Mouse (Mus musculus): Measurements from ENCODE around the gene Krtap1-3.
"Not testable (repeated sequence)": the region's sequence is repeated elsewhere in the genome, so short reads cannot be mapped to it uniquely, and the experiment has no call there.

Krtap1-3 gene

GRCm38 (mm10) chr11:99590981-99591380 is at the start of gene Krtap1-3:
Gene Krtap1-3, minus strand, starts transcription at chr11:99591339.
- DNase-seq: no peak

GRCm38 (mm10) chr11:99640926-99641325 is 49.8 kb upstream of the Krtap1-3 start:
- DNase-seq: no peak

- no peak for DNase-seq
These were observed 45.9 kb upstream of the Krtap1-3 start for GRCm38 (mm10) chr11:99637086-99637485.

- no peak for DNase-seq
These were observed 43.6 kb upstream of the Krtap1-3 start, which contains the start of gene Krtap4-2 for GRCm38 (mm10) chr11:99634653-99635134. Gene Krtap4-2, minus strand, starts transcription at chr11:99635084.

- DNase-seq: no peak
These were observed 42.2 kb upstream of the Krtap1-3 start for GRCm38 (mm10) chr11:99633293-99633692.

GRCm38 (mm10) chr11:99630890-99631289 is 39.8 kb upstream of the Krtap1-3 start:
- DNase-seq: no peak

GRCm38 (mm10) chr11:99628138-99628537 is 37.0 kb upstream of the Krtap1-3 start, which contains the start of gene Krtap4-1:
Gene Krtap4-1, minus strand, starts transcription at chr11:99628238.
- DNase-seq: no peak

GRCm38 (mm10) chr11:99620335-99620734 is 29.2 kb upstream of the Krtap1-3 start, which contains the start of gene Gm11562:
Gene Gm11562, minus strand, starts transcription at chr11:99620435.
- DNase-seq: no peak

GRCm38 (mm10) chr11:99614796-99615363 is 23.7 kb upstream of the Krtap1-3 start, which contains the start of gene Krtap2-4:
Gene Krtap2-4, minus strand, starts transcription at chr11:99614846.
- no peak for DNase-seq

GRCm38 (mm10) chr11:99610089-99610488 is 18.9 kb upstream of the Krtap1-3 start, which contains the start of gene Gm11937:
Gene Gm11937, minus strand, starts transcription at chr11:99610189.
- not testable (repeated sequence) for DNase-seq

- no peak for DNase-seq
These were observed 18.0 kb upstream of the Krtap1-3 start for GRCm38 (mm10) chr11:99609126-99609525.

- DNase-seq: not testable (repeated sequence)
These were observed 12.1 kb upstream of the Krtap1-3 start, which contains the start of gene Gm11938 for GRCm38 (mm10) chr11:99603208-99603607. Gene Gm11938, minus strand, starts transcription at chr11:99603308.

- not testable (repeated sequence) for DNase-seq
These were observed 6.6 kb upstream of the Krtap1-3 start, which contains the start of gene Krtap9-3 for GRCm38 (mm10) chr11:99597742-99598141. Gene Krtap9-3, minus strand, starts transcription at chr11:99598105.

- DNase-seq: no peak
These were observed 6.0 kb downstream of the Krtap1-3 start for GRCm38 (mm10) chr11:99585096-99585495.

- DNase-seq: no peak
These were observed 7.9 kb downstream of the Krtap1-3 start, which contains the start of gene Krtap1-4 for GRCm38 (mm10) chr11:99583245-99583704. Gene Krtap1-4, minus strand, starts transcription at chr11:99583654.

- no peak for DNase-seq
These were observed 9.6 kb downstream of the Krtap1-3 start for GRCm38 (mm10) chr11:99581564-99581963.

- no peak for DNase-seq
These were observed 10.1 kb downstream of the Krtap1-3 start for GRCm38 (mm10) chr11:99581051-99581450.

- DNase-seq: no peak
These were observed 10.5 kb downstream of the Krtap1-3 start, which contains the start of gene Krtap1-5 for GRCm38 (mm10) chr11:99580636-99581035. Gene Krtap1-5, minus strand, starts transcription at chr11:99581016.

- peak; percentile 22 for DNase-seq
These were observed 17.0 kb downstream of the Krtap1-3 start for GRCm38 (mm10) chr11:99574106-99574505.

GRCm38 (mm10) chr11:99573164-99573563 is 18.0 kb downstream of the Krtap1-3 start:
- no peak for DNase-seq

GRCm38 (mm10) chr11:99566530-99566929 is 24.6 kb downstream of the Krtap1-3 start, which contains the start of gene Krtap3-1:
Gene Krtap3-1, minus strand, starts transcription at chr11:99566630.
- DNase-seq: no peak

GRCm38 (mm10) chr11:99562580-99562979 is 28.6 kb downstream of the Krtap1-3 start:
- no peak for DNase-seq

- DNase-seq: no peak
These were observed 31.8 kb downstream of the Krtap1-3 start, which contains the start of gene Gm11939 for GRCm38 (mm10) chr11:99559366-99559765. Gene Gm11939, minus strand, starts transcription at chr11:99559466.
